Mouse (Mus musculus): Measurements from ENCODE around the gene Ipo8. TPM values are rescaled to one million over a fixed set of nuclear protein-coding genes. Genes with fewer than 3 reads are reported as not detected.

The Ipo8 gene
- 10 to 100 TPM; 21.0 to 23.3 TPM for total RNA-seq (2021)
- long read RNA-seq, experiment 1, full-length matches to known transcripts: 5 of 5 reads
- long read RNA-seq, experiment 1, partial matches to known transcripts: 0 of 5 reads
- long read RNA-seq, experiment 1, other reads (novel, unspliced or antisense): 0 of 5 reads
- long read RNA-seq, experiment 2, full-length matches to known transcripts: 4 of 7 reads
- long read RNA-seq, experiment 2, partial matches to known transcripts: 0 of 7 reads
- long read RNA-seq, experiment 2, other reads (novel, unspliced or antisense): 3 of 7 reads

DNA sequence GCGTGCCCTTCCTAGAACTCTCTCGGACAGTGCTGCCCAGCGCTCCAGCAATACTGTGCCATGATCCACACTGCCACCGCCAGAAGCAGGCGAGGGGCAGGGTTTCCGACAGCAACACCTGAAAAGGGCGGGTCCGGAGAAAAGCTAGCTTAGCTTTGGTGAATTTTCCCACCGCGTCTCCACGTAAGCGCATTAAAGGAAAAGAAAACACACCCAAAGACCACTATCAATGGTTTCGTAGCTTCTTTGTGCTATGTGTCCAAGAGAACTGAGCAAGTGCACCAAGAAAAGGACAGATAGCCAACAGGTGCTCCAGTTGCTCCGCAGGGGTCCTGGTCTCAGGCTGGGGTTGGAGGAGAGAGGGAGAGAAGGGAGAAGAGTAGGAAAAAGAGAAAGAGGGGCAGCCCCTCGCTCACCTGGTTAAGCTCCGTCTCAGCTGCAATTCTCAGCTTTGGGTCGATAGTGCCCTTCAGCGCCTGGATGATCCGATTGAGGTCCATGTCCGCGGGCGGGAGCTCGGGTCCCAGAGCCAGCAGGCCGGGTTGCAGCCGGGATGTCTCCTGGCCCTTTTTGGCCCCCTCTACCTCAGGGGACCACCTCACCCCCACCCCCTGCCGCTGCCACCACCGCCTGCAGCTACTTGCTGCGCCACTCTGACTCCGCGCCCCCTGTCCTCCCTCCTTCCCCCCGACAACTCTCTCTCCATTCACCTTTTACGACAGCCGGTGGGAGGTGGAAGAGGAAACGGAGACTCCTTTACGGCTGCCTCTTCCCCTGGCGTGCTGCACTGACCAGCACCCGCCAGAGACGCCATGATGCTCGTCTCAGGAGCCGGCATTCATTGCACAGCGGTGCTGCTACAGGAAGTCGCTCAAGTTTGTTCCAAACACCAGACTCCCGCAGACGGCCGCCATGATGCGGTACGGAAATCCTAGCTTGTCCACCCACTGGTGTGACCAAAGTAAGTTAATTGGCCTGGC, at the start of gene Ipo8:
Ipo8 (minus strand) TSS at position 720 of the 980 bp plus-strand sequence.
- DNase-seq: peak; percentile 89
- intact Hi-C loops (cut with DNase I; ENCODE audit: low total_unique reads): no loop called here

DNA sequence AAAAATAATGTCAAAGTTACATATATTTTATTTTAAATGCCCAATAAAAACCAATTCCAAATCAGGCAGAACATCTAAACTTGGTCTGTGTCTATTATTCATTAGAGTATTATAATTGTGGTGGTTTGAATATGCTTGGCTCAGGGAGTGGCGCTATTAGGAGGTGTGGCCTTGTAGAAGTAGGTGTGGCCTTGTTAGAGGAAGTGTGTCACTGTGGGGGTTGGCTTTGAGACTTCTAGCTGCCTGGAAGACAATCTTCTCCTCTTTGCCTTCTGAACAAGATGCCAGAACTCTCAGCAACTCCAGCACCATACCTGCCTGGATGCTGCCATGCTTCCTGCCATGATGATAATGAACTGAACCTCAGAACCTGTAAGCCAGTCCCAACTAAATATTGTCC, 42.6 kb upstream of the Ipo8 start:
- DNase-seq: no peak
- intact Hi-C loops (cut with DNase I; ENCODE audit: low total_unique reads): no loop called here

DNA sequence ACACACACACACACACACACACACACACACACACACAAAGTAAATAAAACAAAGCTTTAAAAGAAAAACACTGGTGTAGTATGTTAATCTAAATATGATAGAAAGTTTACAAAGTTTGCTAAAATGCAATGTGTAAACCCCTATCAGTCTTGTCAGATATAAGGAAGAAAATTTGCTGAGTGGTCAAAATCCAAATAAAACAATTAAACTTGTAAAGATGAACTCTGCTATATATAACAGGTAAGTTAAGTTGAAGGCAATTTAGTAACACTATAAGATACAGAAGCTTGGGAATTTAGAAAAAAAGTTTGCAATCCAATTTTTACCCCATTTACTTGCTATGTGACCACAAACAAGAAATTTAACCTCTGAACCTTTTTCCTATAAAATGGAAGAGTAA, 14.4 kb upstream of the Ipo8 start:
- DNase-seq: no peak
- intact Hi-C loops (cut with DNase I; ENCODE audit: low total_unique reads): no loop called here

DNA sequence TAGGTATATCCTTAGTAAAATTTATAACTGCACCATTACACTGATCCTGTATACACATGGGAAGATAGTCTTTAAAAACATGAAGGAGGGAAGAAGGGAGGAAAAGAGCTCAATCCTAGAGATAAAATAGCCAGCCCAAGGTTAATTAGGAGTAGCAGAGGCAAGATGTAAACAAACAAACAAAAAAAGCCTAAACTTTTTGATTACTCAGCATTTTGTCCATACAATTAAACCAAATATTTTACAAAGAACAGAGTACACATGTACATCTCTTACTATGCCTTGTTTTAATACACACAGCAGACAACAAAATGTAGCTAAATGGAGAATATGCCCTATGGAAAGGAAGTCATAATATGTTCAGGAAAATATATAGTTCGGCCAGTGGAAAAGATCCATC, 10.5 kb upstream of the Ipo8 start:
- intact Hi-C loops (cut with DNase I; ENCODE audit: low total_unique reads): no loop called here
- DNase-seq: no peak

DNA sequence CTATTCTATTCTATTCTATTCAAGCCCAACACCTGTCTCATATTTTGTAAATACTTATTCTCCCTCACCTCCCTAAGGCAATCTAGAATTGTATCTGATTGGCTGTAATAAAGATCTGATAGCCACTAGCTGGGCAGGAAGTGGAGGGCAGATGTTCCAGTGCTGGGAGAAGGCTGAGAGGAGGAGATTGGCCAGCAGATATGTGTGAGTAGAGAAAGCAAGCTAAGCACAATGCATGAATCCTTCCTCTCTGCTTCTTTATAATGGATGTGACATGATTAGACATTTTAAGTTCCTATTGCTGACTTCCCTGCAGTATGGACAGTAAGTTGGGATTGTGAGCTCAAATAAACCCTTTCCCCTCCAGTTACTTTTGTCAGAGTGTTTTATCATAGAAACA, 7.2 kb upstream of the Ipo8 start:
- no peak for DNase-seq
- intact Hi-C loops (cut with DNase I; ENCODE audit: low total_unique reads): no loop called here

DNA sequence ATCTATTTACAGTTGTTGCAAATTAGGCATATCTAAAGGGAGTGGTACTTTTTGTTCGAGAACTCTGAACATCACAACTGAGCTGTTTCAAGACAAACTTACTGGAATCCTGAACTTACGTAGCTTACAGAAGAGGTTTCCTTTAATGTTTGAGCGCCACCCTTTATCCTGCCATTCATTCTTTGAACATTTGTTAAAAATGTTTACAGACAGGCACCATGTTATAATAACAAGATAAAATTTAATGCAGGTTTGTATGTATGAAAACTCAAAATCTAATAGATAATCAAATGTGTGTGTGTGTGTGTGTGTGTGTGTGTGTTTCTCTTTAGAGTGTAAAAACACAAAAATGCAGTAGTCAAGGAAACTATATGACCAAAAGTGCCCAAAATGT, 458 bp upstream of the Ipo8 start:
- intact Hi-C loops (cut with DNase I; ENCODE audit: low total_unique reads): no loop called here
- no peak for DNase-seq

DNA sequence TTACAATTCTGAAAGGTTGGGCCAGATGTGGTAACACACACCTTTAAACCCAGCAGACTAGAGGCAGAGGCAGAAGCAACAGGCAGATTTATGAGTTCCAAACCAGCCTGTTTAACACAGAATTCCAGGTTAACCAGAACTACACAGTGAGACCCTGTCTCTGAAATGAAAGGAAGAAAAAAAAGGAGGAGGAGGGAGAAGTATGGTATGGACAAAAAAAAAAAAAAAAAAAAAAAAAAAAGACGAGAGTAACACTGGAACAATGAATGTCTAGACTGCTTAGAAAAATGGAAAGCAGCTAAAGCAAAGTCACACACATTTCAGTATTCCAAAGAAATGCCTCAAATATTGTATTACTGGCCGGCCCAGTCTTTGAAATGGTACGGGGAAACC, 916 bp downstream of the Ipo8 start:
- intact Hi-C loops (cut with DNase I; ENCODE audit: low total_unique reads): no loop called here
- no peak for DNase-seq

DNA sequence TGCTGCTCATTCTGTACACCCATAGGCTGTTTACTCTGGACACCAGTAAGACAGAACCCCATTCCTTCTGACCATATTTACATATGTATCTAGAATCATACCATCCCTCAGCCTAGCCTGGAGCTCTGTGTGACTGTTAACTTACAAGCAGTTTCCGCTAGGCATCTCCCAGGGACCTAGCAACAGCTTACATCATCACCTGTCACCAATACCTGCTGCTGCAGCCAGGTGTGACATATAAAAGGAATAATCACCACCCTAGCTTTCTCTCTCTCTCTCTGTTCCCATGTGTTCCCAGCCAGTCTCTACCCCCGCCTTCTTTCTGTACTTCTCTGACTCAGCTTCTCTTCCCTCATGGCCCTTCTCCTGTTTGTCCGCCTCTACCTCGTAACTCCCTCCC, 5.1 kb downstream of the Ipo8 start:
- DNase-seq: no peak
- intact Hi-C loops (cut with DNase I; ENCODE audit: low total_unique reads): no loop called here

DNA sequence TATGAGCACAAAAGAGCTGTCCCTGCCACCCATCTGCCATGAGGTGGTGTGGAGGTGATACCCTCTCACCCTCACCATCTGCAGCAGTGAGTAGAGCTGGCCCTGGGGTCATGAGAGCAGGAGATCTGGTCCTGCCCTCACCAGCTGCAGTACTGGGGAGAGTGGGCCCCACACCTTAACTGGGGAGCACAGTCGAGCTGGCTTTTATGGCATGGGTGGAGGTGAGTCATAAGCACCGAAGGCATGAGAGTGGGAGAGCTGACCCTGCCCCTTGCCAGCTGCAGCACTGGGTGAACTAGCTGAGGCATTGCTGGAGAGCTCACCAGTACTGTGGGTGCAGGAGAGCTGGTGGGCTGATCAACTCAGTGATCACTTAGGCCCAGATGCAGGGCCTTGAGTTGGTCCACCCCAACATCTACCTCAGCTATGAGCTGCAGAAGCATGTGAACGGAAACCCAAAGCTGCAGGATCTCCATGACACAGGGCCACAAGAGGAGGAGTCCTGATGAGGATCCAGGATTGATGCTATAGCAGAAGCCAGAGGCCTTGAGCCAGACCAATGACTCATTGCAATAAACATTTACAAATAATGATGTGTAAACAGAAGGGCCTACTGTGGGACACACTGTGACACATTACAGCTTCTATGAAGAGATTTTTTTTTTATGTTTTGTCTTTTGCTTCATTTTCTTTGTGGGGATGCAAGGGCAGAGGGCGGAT, 12.5 kb downstream of the Ipo8 start:
- no peak for DNase-seq
- intact Hi-C loops (cut with DNase I; ENCODE audit: low total_unique reads): no loop called here

DNA sequence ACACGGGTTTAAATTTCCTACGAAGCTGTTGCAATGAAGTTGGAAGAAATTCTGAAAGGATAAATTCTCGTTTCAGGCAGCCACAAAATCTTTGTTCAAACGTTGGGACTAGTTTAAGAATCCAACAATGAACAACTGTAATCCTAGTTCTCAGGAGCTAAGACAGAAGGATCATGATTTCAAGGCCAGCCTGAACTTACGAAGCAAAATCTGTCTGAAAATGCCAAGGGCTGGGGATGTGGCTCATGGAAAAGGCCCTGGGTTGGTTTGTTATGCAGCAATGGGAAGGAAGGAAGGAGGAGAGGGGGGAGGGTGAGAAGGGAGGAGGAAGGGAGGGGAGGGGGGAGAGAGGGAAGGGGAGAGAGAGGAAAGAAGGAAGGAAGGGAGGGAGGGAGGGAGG, 14.5 kb downstream of the Ipo8 start:
- no peak for DNase-seq
- intact Hi-C loops (cut with DNase I; ENCODE audit: low total_unique reads): no loop called here

DNA sequence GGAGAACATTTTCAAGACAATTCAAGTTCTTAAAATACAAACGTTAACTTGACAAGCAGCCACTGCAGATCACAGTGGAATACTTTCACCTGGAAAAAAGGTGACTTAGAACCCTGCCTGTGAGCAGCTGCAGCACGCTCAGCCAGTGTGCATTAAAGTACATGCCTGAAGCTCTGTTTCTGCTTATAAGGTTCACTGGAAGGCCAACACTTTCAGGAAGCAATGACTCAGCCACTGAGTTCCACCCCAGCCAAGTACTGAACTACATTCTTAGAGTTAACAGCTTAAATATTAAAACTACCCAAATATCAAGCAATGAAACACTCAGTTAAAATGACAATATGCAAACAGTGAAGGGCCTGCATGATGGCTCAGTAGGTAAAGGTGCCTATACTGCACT, 20.1 kb downstream of the Ipo8 start:
- intact Hi-C loops (cut with DNase I; ENCODE audit: low total_unique reads): no loop called here
- DNase-seq: no peak

DNA sequence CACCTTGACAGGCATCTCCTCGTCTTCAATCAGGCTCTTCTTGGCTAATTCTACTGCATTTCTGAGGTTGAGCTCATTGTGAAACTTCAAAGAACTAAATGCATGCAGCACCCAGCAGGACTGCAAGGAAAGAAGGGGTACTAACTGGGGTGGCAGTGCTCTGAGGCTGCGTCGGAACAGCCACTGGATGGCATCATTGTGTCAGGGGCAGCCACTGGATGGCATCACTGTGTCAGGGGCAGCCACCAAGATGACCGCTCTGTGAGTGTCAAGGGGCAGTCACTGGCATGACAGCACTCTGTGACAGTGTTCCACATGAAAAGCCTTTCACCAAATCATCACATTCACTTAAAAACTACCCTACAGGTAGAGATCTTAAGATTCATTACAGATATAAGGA, 31.5 kb downstream of the Ipo8 start:
- intact Hi-C loops (cut with DNase I; ENCODE audit: low total_unique reads): no loop called here

DNA sequence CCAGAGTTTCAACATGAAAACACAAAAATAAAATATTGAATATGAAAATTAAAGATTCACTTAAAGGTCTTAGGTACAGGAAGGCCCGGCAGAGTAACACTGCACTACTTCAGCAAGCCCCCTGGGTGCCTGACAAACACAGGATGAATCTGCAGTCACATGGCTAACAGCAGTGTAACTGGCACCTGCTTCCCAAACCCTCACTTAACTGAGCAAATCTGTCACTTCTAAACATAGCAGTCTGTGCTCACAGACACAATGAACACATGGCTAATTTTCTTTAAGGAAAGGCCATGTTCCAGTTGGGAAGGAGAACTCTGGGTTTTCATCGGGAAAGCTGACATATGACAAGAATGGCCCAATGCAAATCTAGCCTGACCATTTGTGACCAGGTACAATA, 36.1 kb downstream of the Ipo8 start:
- DNase-seq: no peak
- intact Hi-C loops (cut with DNase I; ENCODE audit: low total_unique reads): no loop called here

More for the DNA sequence above, 31.5 kb downstream of the Ipo8 start:
- no peak for DNase-seq

DNA sequence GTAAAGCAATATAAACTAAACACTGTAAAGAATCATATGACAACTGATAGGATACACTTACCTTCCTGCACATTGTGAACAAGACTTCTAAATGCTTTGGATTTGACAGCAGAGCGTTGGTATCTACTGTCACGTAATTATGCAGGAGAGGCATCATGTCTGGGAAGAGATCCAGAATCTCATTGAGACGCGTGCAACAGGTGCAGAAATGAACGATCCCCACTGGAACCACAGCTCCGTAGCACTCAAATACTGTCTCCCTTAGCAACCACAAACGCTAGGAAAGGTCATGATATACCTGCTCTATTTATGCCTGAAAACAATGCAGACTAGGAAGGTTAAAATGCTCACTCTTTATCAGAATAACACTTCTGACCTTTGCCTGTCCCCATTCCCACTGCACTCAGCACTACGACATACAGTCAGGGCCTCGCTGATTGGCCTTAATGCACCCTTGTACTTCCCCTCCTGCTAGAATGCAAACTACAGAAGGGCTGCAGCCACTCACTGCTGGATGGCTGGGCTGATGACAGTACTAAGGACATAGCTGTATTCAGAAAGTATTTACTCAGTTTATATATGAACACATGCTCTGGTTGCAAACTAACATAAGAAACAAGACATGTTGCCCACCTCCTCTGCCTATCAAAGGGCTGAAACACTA, 42.1 kb downstream of the Ipo8 start:
- DNase-seq: no peak
- intact Hi-C loops (cut with DNase I; ENCODE audit: low total_unique reads): no loop called here

DNA sequence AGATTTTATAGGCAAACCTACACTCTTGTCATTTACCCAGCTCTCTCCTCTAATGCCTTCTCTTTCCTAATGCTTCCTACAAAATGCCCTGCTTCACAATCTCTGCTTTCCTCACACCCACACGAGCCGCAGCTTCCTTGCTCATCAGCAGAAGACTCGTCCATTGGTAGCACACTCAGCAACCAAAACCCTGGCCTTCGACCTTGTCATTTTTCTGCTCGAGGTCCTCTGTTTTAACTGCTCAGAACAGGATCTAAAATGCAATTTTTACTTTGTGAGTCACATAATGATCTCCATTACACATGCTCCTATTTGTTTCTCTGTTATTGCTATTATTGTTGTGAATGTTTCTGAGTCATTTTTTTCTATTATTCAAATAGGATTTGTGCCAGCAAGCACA, 45.1 kb downstream of the Ipo8 start:
- intact Hi-C loops (cut with DNase I; ENCODE audit: low total_unique reads): no loop called here

DNA sequence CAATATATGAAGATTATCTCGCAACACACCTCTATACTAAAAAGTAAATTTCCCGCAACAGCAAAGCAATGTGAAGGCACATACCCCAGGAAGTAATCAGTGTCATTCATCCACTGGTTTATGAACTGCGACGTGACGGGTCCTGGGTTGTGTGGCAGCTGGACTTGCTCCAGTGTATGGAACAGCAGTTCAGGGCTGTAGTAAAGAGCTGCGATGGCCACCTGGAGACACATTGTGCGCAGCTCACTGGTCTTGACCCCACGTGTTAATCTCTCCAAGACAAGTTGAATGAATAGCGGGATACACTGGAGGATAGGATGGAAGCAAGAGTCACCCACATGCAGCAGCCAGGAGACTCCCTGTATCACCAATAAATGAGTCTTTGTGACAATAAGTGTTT, 46.8 kb downstream of the Ipo8 start:
- no peak for DNase-seq
- intact Hi-C loops (cut with DNase I; ENCODE audit: low total_unique reads): no loop called here

More for the DNA sequence above, 45.1 kb downstream of the Ipo8 start:
- DNase-seq: no peak

DNA sequence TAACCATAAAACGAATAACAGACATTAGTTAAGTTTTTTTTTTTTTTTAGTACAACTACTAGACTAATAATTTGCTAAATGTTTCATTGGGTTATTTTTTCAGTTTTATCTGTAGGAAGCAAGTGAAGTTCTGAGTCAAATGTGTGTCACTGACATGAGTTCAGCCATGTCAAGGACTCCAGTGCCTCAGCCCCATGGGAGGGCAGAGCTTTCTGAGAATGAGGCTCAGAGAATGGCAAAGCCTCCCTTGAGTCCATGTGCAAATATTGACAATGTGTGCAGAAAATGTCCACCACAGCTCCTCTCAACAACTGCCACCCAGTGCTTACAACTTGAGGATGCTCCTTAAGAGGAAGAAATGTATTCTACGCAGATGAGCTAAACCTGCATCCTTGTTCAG, 55.0 kb downstream of the Ipo8 start:
- intact Hi-C loops (cut with DNase I; ENCODE audit: low total_unique reads): no loop called here

DNA sequence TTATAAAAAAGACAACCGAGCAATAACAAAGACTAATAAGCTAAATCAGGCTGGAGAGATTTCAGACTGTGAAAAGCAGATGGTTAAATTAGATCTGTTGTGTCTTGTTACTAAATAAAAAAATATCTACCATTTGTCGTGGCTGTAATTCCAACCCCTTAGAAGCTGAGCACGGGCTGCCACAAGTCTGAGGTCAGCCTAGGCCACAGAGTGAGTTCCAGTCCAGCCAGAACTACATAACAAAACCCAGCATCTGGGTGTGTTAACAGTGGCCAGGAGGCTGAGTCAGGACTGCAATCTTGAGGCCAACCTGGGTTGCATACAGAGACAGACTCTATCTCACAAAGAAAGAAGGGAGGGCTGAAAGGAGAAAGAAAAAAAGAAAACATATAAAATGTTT, 59.8 kb downstream of the Ipo8 start:
- intact Hi-C loops (cut with DNase I; ENCODE audit: low total_unique reads): no loop called here
- no peak for DNase-seq

More for the DNA sequence above, 55.0 kb downstream of the Ipo8 start:
- DNase-seq: no peak

DNA sequence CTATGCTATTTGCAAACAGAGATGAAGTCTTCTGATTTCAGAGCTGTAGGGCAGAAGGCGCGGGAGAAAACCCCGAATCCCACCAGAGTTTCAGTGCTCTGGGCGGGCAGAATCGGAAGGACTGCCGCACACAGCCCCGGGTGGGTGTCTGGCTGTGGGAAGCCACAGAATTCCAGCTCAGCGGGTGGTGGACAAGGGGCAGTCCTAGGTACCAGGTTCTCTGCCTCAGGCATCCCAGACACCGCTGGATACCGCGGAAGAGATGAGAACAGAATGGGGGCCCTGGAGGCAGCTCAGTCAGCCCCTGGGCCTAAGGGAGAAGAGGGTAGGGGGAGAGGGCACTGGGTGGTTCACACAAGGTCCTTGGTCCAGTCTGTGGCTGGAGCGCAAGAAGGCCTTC, 62.8 kb downstream of the Ipo8 start:
- intact Hi-C loops (cut with DNase I; ENCODE audit: low total_unique reads): no loop called here

DNA sequence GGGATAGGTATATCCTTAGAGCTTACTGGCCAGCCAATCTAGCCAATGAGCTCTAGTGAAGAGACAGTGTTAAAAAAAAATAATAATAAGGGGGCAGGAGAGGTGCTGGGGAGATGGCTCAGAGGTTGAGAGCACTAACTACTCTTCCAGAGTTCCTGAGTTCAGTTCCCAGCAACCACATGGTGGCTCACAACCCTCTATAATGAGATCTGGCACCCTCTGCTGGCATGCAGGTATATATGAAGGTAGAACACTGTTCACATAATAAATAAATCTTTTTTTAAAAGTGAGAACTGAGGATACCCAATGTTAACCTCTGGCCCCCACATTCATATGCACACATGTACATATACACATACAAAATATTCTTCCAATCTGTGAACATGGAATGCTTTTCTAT, 64.0 kb downstream of the Ipo8 start:
- DNase-seq: no peak
- intact Hi-C loops (cut with DNase I; ENCODE audit: low total_unique reads): no loop called here

More for the DNA sequence above, 62.8 kb downstream of the Ipo8 start:
- DNase-seq: no peak

All from gastrocnemius, postnatal 14 days (tissue).